Mouse (Mus musculus): Measurements from ENCODE around the gene Ddhd1. TPM values are rescaled to one million over a fixed set of nuclear protein-coding genes. Genes with fewer than 3 reads are reported as not detected.

Ddhd1 gene
- polyA plus RNA-seq (2015; fragmentation: Illumina TruSeq; extraction: RNeasy Lipid Tissue Mini Kit (QIAGEN cat#74804); ENCODE audit: insufficient read depth, low replicate concordance) = 76.2 TPM

DNA sequence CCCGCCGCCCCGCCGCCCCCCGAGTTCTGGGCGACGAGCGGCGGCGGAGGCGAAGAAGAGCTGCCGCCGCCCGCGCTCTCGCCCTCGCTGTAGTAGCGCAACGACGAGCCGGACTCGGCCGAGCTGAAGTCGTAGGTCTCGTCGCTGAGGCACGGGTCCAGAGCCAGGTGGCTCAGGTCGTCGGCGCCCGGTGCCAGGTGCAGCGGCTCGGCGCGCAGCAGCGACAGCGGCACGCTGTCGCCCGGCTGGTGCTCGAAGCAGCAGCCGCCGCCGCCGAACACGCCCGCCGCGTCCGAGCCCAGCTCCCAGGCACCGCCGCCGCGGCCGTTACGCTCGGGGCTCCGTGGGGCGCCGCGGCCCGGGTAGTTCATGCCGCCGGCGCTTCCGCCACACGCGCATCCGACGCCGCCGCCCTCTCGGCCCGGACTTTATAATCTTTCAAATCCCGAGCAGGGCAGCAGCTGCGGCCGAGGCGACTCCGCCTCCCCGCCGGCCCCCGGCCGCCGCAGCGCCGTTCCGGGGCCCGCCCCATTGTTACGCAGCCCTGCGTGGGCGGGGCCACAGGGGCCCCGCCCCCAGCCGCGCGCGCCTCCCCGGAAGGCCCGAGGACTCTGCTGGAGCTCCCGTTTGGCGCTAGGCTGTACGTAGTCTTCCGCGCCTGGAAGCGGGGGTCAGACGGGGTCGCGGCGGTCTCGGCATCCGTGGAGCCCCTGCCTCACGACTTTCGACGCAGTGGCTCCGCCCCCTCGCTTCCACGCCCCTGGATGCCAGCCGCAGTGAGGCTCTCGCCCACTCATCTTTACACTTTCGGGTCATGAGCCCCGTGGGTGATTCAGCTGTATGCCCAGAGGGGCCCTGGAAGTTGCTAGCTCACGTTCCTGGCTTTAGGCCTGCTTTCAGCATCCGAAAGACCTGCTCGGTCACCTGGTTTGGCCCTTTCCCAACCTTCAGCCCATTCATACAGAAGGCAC is at the start of gene Ddhd1:
TSS of gene Ddhd1 (minus strand) at position 503 of the 971 bp plus-strand sequence.

Other genes starting within 250 kb of the Ddhd1 start
- gene Fermt2, start 128.0 kb downstream of the Ddhd1 start, polyA plus RNA-seq (2015; fragmentation: Illumina TruSeq; extraction: RNeasy Lipid Tissue Mini Kit (QIAGEN cat#74804); ENCODE audit: insufficient read depth, low replicate concordance) = 44.9 TPM